In the genomic region with DNA sequence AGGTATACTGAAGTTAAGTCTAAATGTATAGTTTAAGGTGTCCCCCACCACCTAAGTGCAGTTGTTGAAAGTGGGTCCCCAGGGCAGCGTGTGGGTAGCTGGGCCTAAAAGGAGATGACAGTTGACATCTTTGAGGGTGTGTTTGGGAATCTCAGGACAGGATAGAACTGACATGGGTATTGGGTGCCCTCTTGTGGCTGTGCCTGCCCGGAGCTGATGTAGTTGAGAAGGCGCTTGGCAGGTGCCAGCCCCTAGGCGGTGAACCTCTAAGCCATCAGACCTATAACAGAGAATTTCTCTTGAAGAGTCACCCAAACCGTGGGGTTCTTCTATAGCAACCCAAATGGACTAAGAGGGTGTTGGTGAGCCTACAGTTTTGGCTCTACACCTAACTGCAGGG, we compare ENCODE assay signal across 8 mouse cellular contexts. TPM values are rescaled to one million over a fixed set of nuclear protein-coding genes. Genes with fewer than 3 reads are reported as not detected.
DNase-seq lines count a peak whose midpoint lies in the region; ATAC-seq lines count a peak whose summit lies in the region.

No protein-coding gene starts in this region.

- peak; percentile 61 for DNase-seq in urinary bladder, adult 18-20 months (ENCODE audit: low spot score in 2 of 2)
- DNase-seq in urinary bladder, postnatal 10 days (ENCODE audit: low spot score), result no peak
- DNase-seq in embryo, embryonic 11.5 days (ENCODE audit: low read depth, low spot score), result peak; percentile 57
- DNase-seq in heart, adult 18-20 months, result peak; percentile 79 to 86
- peak; percentile 78 to 87 for DNase-seq in kidney, adult 8-10 months
- peak; percentile 3 to 69 for DNase-seq in natural killer cell, adult 2 months (ENCODE audit: low spot score in 2 of 2)
- DNase-seq in spleen, postnatal 4 days (ENCODE audit: low spot score in 2 of 2), result peak; percentile 62 to 78

- no peaks in the 10 kb centered on the region for H3K4me1 ChIP-seq in limb, embryonic 12.5 days (replicated peaks)

- 0 out of 2 replicates have a peak, but pooled peaks have one; percentile 57 for ATAC-seq in limb, embryonic 12.5 days (ENCODE audit: insufficient number of reproducible peaks, insufficient read depth, low FRiP score, low TSS enrichment, low read depth)

- no peaks in the 10 kb centered on the region for H3K9me3 ChIP-seq in limb, embryonic 12.5 days

- H3K4me3 ChIP-seq in limb, embryonic 12.5 days (replicated peaks), result no peak overlapping the region

- H3K27me3 ChIP-seq in limb, embryonic 12.5 days, result 0 out of 2 replicates have a peak, but pooled peaks cover 2% of the 10 kb centered on the region

- H3K9ac ChIP-seq in limb, embryonic 12.5 days (replicated peaks), result no peak overlapping the region

- H3K4me2 ChIP-seq in limb, embryonic 12.5 days, result no peak overlapping the region

- 9% methylated on average over 5 of the region's 5 CpGs for WGBS in limb, embryonic 12.5 days

- H3K27ac ChIP-seq in limb, embryonic 12.5 days, result no peak overlapping the region

- no peaks in the 10 kb centered on the region for H3K36me3 ChIP-seq in limb, embryonic 12.5 days

RNA-seq across cellular contexts. Expression of a gene that starts 6.0 kb away (rescaled TPM):
- 1 to 10 TPM; 1.0 to 3.3 TPM for total RNA-seq in heart, adult 18-20 months (2021)
- polyA plus RNA-seq in limb, embryonic 12.5 days (2016; fragmentation: Nextera tagmentation; extraction: Ambion mirVana), result 1.4 and 1.8 TPM in 2 replicates

RNA-seq across cellular contexts. Expression of a gene that starts 33.5 kb away (rescaled TPM):
- total RNA-seq in heart, adult 18-20 months (2021), result not detected
- 0.42 and 0.60 TPM in 2 replicates for polyA plus RNA-seq in limb, embryonic 12.5 days (2016; fragmentation: Nextera tagmentation; extraction: Ambion mirVana)

RNA-seq across cellular contexts. Expression of a gene that starts 41.9 kb away (rescaled TPM):
- total RNA-seq in heart, adult 18-20 months (2021), result 10 to 100 TPM; 10.3 to 12.2 TPM
- 0.96 and 1.2 TPM in 2 replicates for polyA plus RNA-seq in limb, embryonic 12.5 days (2016; fragmentation: Nextera tagmentation; extraction: Ambion mirVana)

RNA-seq across cellular contexts. Expression of a gene that starts 42.0 kb away (rescaled TPM):
- total RNA-seq in heart, adult 18-20 months (2021), result 10 to 100 TPM; 32.9 to 35.7 TPM
- polyA plus RNA-seq in limb, embryonic 12.5 days (2016; fragmentation: Nextera tagmentation; extraction: Ambion mirVana), result 166 and 173 TPM in 2 replicates
